Mouse (Mus musculus): ENCODE results near the gene 4930550C14Rik.

DNA sequence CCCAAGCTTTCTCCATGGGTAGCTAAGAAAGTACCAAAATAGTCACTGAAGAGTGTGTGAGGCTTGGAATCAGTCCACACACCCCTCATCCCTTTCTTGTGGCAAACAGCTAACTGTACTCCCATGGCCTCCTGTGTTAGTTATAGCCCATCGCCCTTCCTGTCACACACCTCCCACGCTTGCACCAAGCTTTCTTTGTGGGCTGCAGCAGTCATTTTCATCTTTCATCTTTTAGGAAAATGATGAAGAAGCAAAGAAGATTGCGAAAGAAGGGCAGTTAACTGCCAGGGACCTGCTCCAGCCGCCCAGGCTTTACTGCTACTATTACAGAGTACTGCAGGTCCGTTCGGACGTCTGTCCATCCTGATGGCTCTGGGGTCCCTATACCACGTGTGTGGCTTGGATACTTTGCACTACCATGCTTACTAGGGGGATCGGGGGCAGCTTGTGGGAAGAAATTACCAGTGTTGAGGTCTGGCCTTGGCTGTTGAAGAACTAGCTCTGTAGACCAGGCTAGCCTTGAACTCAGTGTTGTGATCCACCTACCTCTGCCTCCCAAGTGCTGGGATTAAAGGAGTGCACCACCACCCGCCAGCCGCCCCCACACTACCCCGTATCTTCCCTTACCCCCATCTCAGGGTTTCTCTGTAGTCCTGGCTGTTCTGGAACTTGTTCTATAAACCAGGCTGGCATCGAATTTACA, 4.3 kb upstream of the 4930550C14Rik start:
- TF ChIP-seq CTCF (IDR thresholded peaks at IDR 0.05; ENCODE audit: control insufficient read depth, insufficient read depth, insufficient read length) (no peak), MYOG (IDR thresholded peaks at IDR 0.05; ENCODE audit: control insufficient read depth, extremely low read depth, insufficient read length) (no peak)
